Mouse (Mus musculus) left cerebral cortex, adult 18-20 months (tissue): ENCODE results near the gene Otop3. TPM values are rescaled to one million over a fixed set of nuclear protein-coding genes. Genes with fewer than 3 reads are reported as not detected.

ENCODE experiments used
- DNase-seq, 2 experiments: peaks; one replicate each; pipeline ENCODE4 v3.0.0; 2021 to 2022; ENCODE audit warnings: low spot score in 2 of 2, mixed read lengths in 1 of 2
- total RNA-seq, 2 experiments: library from RNA; stranded (reverse); gene quantifications; 2 replicates each; pipeline ENCODE4 v1.2.3; 2021

Gene Otop3
- total RNA-seq, 2 experiments from 2014 or later: 0.14 TPM; not detected in 1

GRCm38 (mm10) chr11:115318245-115319027, 16.1 kb upstream of the Otop3 start:
- DNase-seq: no peak

GRCm38 (mm10) chr11:115319704-115320383, 14.7 kb upstream of the Otop3 start:
- DNase-seq: no peak

- peak; percentile 50 to 52 for DNase-seq
Observed at GRCm38 (mm10) chr11:115321906-115322693, 12.4 kb upstream of the Otop3 start, which contains the start of gene Ush1g. Gene Ush1g, minus strand, starts transcription at chr11:115322041.

GRCm38 (mm10) chr11:115323354-115323753, 11.2 kb upstream of the Otop3 start:
- DNase-seq: no peak

GRCm38 (mm10) chr11:115326730-115327129, 7.8 kb upstream of the Otop3 start:
- peak; percentile 48 to 74 for DNase-seq

- DNase-seq: no peak
Observed at GRCm38 (mm10) chr11:115329339-115329738, 5.2 kb upstream of the Otop3 start.

- DNase-seq: no peak
Observed at GRCm38 (mm10) chr11:115335223-115335622, 692 bp downstream of the Otop3 start.

GRCm38 (mm10) chr11:115336115-115336514, 1.6 kb downstream of the Otop3 start:
- DNase-seq: no peak

- no peak for DNase-seq
Observed at GRCm38 (mm10) chr11:115337350-115337749, 2.8 kb downstream of the Otop3 start.

- no peak for DNase-seq
Observed at GRCm38 (mm10) chr11:115337826-115338225, 3.3 kb downstream of the Otop3 start.

GRCm38 (mm10) chr11:115341246-115341645, 6.7 kb downstream of the Otop3 start:
- DNase-seq: no peak

- no peak for DNase-seq
Observed at GRCm38 (mm10) chr11:115341866-115342265, 7.3 kb downstream of the Otop3 start.

GRCm38 (mm10) chr11:115344967-115345366, 10.4 kb downstream of the Otop3 start:
- DNase-seq: peak in 1 of 2 experiments; percentile 22

GRCm38 (mm10) chr11:115345515-115345914, 11.0 kb downstream of the Otop3 start:
- no peak for DNase-seq

GRCm38 (mm10) chr11:115348681-115349248, 14.2 kb downstream of the Otop3 start:
- no peak for DNase-seq

GRCm38 (mm10) chr11:115349976-115350375, 15.4 kb downstream of the Otop3 start:
- DNase-seq: no peak

- no peak for DNase-seq
Observed at GRCm38 (mm10) chr11:115353375-115353774, 18.8 kb downstream of the Otop3 start.

- DNase-seq: peak; percentile 68 to 71
Observed at GRCm38 (mm10) chr11:115354183-115354582, 19.7 kb downstream of the Otop3 start.

- DNase-seq: peak; percentile 70 to 78
Observed at GRCm38 (mm10) chr11:115358468-115358867, 23.9 kb downstream of the Otop3 start.

- DNase-seq: no peak
Observed at GRCm38 (mm10) chr11:115359293-115359692, 24.8 kb downstream of the Otop3 start.

- DNase-seq: no peak
Observed at GRCm38 (mm10) chr11:115359726-115360125, 25.2 kb downstream of the Otop3 start.
